Mouse (Mus musculus) olfactory bulb, adult 2 months (tissue): ENCODE results near the gene Fbxo27.

Experiments
- CTCF ChIP-seq: fragments of 200-500 bp; IDR thresholded peaks from 2 replicates; pipeline ENCODE4 v1.5.1; 2012; ENCODE audit warnings: low read depth, mild to moderate bottlenecking, low read length, moderate library complexity; ENCODE audit not compliant: insufficient read depth
- POLR2A ChIP-seq: fragments of 200-500 bp; IDR thresholded peaks from 2 replicates; pipeline ENCODE4 v1.6.1; 2012; ENCODE audit warnings: mild to moderate bottlenecking, low read depth, low read length, moderate library complexity; ENCODE audit not compliant: insufficient read depth

- TF ChIP-seq CTCF: no peak
- no peak for TF ChIP-seq POLR2A
Measured at GRCm38 (mm10) chr7:28645947-28646475, 46.6 kb upstream of the Fbxo27 start.
